Mouse (Mus musculus) brain, adult 2 months (tissue): ENCODE measurements around the gene Emc10.

Experiments
- DNase-seq: peaks from one replicate; pipeline ENCODE4 v3.0.0; 2011; ENCODE audit warnings: low read depth, low spot score

The Emc10 gene

DNA sequence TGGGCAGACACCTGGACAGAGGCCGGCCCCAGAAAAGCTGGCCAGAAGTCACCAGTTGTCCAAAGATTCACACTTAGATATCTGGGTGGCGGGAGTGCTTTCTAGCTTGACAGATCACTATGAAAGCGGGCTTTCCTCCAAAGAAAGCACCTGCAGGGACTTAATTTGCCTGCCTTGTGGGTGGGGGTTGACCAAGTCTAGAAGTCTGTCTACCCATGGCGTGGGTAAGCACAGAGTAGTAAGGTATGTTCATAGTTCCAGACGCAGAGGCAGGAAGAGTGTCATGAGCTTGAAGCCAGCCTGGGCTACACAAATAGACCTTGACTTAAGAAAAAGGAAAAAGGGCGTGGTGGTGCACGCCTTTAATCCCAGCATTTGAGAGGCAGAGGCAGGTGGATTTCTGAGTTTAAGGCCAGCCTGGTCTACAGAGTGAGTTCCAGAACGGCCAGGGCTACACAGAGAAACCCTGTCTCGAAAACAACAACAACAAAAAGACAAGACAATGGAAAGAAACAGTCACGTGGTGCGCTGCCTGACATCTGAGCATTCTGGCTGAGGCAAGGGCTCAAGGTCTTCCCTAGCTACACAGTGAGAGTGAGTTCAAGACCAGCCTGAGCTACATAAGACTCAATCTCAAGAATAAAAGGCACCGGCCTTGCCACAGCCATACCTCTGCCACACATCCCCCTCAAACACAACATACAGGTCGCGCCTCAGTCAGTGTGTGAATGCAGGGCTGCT is 30.3 kb upstream of the Emc10 start:
- DNase-seq: no peak

DNA sequence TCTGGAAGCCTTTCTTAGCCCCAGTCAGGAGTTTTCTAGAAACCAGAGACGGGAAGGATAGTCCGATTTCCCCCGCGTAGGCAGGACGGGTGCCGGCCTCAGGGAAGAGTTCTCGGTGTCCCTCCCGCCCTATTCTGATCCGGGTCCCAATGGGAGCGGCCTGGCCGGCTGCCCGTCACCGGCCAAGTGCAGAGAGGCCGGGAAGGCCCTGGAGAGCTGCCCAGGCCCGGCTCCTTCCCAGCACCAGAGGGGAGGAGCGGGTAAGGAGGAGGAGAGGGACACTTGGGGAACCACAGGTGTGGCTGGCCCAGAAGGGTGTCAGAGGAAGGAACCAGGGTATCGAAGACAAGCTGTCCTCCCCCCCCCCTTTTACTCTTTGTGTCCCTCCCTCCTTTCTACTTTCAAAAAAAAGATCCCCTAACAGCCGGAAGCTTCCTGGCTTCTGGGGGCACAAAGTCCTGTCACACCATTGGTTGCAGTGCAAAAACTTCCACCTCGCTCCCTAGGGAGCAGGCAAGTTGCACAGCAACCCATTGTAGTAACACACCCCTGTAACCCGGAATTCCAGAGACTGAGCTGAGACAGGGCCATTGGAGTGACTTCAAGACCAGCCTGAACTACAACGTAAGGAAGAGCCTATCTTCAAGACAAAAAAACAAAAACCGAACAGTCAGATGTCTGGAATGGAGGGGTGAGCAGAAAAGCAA is 28.9 kb upstream of the Emc10 start:
- DNase-seq: peak; percentile 45

DNA sequence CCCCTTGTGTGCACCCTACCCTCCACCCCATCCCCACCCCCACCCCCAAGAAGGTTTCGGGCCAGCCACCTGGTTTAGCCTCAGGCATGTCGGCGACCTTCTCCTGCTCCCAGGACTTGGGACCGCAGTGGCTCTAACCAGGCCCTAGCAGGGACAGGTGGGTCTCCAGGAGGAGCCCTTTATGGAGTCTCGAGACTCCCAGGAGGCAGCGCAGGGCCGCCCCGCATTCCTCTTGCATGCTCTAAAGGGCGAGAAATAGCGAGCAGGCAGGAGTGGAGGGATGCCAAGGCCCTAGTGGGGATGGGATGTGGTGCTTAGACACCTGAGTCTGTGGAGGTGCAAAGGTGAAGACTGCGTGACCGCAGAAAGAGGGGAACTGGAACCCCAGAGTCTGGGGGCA is 28.2 kb upstream of the Emc10 start, which contains the start of gene Mybpc2:
Gene Mybpc2 (minus strand): TSS at position 155 of the 400 bp plus-strand sequence.
- DNase-seq: no peak

DNA sequence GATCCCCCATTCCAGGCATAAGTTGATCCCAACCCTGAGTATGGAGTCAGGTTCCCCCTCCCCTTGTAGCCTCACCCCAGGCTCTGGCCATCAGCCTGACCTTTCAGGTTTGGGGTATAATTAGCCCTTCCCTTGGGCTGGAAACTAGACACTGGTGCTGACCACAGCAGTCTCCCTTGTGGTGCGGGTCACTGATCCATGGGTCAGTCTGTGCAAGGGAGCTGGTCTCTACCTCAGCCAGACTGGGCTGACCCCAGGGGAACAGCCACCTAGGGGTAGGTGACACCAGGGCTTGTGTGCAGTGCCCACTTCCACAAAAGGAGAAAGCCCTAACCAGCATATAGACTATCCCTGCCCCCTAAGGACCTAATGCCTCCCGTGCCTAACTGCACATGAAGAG is 26.7 kb upstream of the Emc10 start:
- DNase-seq: no peak

DNA sequence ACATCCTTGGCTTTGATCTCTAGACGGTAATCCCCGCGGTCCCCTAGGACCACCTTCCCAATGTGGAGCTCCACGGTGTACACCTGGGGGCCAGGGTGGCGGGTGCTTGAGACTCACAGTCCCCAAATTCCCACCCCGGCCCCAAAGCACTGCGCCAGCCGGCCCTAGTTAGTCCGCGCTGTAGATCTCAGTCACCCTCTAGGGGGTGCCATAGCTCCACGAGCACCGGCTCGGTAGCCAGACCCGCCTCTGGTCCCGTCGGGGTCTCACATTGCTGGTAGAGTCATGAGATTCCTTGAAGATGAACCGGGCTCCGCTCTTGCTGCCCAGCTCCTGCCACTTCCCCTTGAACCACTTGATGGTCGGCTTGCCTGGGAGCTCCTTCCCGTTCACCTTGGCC is 25.4 kb upstream of the Emc10 start:
- peak; percentile 46 for DNase-seq

DNA sequence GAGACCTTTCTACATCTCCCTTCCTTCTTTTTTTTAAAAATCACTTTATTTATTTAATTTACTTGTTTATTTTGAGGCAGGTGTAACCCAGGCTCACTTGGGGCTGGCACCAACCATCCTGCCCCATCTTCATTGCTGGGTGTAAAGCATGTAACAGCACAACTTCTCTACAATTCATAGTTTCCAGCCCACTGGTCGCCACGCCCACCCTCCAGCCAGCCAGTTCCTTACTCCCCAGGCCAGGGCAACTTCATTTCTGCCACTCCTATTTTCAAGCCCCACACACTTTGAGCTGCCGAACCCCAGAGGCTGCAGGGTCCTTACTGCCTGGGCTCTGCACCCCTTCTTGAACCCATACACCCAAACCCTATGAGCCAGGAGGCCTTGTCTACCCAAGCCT is 24.7 kb upstream of the Emc10 start:
- no peak for DNase-seq

DNA sequence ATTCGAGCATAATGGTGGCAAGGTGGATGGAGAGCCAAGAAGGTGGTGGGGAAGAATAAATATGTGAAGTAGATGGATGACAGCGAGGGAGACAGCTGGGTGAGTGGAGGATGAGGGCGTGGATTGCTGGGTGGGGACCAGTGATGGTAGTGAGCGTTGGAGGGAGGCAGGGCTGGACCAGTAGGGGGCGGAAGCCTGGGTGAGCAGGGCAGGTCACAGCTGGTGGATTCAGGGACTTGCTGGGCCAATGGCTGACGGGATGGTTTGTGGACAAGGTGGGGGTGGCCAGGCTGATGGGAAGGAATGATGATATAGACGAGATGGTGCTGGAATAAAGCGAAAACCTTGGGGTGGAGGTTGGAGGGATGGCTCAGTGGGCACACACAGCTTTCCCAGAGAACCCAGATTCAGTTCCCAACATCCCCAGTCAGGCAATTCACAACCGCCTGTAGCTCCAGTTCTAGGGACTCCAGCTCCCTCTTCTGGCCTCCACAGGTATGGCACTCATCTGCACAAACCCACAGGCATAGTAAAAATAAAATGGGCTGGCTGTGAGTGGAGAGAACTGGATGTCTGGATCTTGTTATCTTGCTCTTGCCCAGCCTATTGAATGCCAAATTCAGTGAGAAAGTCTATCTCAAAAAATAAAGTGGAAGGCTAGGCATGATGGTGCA is 23.0 kb upstream of the Emc10 start:
- no peak for DNase-seq

DNA sequence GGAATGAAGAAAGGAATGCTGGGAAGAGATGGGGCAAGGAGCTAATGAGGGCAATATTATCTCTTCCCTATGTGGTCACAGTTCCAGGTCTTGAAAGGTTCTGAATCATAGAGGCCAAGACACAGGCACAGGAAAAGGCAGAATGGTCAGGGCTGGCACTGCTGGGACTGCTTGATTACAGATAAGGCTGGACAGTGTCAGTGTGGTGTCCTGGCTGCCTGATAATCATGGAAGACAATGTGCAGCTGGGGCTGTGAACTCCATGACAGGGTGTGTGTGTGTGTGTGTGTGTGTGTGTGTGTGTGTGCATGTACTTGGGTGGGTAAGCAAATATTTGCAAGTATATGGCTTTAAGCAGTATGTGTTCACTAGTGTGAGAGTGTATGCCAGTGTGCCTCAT is 11.2 kb upstream of the Emc10 start:
- DNase-seq: no peak

DNA sequence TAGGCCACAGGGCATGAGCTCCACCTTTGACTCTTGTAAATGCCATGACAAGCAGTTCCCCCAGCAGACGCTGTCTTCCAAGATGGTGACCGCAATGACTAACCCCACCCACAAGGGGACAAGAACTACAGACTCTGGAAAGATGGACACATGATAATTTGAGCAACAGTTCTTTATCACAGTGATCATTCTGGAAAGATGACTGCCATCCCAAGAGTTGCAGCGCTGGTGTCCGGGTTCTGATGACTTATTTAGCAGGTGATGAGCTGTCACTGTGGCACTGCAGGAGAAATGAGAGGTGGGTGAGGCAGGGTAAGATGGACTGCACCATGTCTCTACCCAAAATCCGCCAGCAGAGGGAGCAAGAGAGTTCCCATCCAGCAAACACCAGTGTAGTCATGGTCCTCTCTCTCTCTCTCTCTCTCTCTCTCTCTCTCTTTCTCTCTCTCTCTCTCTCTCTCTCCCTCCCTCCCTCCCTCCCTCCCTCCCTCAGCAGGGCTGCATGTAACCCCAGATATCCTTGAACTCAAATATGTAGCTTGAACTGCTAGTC is 5.3 kb upstream of the Emc10 start:
- DNase-seq: peak; percentile 91

DNA sequence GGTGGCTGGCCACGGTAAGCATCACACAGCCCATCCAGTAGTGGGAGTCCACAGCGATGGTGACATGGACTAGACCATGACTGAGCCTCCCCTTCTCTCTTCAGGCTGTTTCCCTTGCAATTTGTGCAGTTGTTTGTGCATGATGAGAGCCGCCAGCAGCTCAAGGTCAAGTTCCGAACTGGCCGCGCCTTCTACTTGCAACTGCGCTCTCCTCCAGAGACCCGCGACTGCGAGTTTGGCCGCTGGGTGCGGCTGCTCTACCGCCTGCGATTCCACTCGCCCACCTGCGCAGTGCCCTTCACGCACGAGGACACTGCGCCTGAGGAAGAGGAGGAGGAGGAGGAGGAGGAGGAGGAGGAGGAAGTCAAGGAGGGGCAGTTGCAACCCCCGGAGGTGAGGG is 3.7 kb upstream of the Emc10 start:
- no peak for DNase-seq

DNA sequence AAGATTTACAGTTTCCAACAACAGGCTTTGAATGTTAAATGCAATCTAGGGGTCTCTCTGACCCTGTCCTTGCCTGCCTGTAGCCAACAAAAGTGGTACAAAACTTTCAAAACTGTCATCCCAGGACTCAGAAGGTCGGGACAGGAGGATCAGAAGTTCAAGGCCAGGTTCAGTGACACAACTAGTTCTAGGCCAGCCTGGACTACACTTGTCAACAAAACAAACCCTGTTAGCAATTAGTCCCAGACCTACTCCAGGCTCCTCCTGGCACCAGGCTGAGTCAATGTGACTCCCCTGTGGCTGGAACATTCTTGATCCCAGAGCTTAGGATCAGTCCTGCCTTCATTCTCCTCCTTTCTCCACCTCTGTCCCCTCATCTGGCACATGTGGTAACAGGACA is 2.6 kb upstream of the Emc10 start:
- DNase-seq: no peak

DNA sequence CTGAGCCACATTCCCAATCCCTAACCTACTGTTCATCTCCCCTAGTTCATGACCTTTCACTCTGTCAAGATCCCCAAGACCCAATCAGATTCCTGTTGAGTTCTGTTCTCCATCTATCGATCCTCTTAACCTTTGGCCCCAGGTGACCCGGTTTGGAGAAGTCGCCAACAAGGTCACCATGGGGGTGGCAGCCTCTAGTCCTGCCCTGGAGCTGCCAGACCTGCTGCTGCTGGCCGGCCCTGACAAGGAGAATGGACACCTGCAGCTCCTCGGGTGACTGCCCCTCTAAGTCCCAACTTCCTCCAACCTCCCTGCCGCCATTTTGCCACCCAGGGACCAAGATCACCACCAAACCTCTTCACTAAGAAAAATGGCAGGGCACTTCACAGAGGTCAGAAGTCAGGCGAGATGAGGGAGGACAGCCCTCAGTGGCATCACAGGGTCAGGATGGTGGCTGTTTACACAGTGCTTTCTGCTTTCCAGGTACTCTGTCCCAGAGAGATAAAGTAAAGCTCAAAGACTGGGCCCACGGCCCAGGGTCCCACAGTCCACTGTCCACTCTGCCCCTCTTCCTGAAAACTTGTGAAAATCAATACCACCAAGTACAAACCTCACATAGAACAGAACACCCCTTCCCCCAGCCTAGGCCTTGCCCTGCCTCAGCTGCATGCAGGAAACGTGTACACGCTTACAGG is 1.2 kb upstream of the Emc10 start:
- DNase-seq: no peak

DNA sequence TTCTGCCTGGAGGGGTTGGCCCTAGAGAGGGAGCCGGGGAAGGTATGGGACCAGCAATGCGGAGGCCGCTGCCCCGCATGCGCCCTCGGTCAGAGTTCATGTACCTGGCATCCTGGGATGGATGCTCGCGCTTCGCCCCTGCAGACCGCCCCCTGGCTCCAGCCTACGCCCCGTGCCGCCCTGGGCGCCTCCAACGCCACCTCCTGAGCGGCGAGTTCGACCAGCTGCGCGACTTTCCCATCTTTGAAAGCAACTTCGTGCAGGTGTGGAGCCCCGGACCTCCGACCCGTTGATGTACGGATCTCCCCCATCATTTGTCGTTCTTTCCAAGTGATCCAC is 411 bp upstream of the Emc10 start:
- no peak for DNase-seq

DNA sequence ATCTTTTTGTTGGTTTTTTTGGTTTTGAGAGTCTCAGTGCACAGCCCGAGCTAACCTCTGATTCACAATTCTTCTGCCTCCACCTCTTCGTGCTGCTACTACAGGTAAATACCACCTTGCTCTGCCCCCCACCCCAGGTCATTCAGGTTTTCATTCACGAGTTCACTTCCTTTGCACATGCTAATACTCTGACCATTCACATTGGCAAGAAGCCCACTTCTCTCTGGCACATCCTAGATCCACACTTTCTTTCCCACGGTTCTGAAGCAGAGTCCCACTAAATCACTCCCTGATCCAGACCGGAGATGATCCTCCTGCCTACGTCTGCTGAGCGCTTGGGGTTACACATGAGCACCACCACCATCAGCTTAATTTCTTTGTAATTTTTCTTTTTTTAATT is 1.2 kb downstream of the Emc10 start:
- no peak for DNase-seq

DNA sequence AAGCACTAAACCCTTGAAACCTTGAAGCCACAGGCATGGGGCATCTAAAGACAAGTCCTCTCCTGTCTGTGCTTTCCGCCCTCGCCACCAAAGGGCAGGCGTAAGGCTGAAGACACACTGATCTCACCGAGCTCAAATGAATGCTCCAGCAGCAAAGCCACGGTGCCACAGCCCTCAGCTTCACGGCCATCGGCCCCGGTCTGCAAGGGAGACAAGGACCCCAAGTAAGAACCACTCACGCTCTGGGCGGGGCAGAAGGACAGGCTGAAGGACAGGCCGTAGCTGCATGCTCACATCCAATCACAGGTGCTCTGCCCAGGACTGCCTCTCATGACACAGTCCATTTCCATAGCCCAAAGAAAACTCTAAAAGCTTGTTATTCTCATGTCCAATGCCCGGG is 1.6 kb downstream of the Emc10 start:
- DNase-seq: no peak

DNA sequence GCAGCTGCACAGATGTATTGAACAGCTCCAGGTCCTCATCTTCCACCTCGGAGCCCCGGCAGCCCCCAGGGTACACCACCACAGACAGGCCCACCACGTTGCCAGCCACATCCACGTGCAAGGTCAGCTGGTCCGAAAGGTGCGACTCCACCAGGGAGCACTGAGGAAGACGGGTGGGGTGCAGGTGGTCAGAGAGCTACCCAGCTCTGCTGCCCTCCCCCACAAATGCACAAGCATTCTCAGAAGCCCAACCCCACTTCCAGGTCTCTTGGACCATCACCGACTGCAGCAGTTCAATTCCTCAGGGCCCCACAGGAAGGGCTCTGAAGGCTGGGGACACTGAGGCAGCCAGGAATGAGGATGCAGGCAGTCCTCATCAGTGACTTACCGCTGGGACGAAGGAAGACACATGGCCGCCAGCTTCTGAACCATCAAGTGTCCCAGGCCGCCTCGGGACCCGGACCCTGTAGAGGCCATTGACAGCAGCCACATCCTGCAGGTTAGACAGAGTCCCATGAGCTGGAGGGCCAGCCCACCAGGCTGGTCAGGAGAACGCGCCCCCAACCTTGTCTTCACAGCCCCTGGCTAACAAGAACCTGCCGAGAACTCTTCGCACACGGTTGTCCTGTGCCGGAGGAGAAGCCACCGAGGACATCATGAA is 4.0 kb downstream of the Emc10 start:
- no peak for DNase-seq

DNA sequence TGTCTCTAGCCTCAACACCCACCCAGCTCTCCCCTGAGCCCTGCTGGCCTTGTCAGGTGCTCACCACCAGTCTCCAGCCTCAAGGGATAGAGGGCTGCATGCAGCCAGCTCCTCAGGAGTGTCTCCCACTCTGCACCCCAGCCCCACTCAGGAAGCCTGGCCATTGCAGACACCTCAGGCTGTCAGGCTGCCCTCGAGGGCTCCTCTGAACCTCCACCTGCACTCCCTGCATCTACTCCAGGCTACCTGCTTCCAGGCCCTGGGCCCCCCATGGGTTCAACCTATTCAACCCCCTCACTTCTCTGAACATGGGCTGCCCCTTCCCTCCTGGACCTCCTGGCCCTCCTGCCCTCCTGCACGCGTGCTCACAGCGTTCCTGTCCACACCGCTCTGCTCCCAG is 4.9 kb downstream of the Emc10 start:
- no peak for DNase-seq

DNA sequence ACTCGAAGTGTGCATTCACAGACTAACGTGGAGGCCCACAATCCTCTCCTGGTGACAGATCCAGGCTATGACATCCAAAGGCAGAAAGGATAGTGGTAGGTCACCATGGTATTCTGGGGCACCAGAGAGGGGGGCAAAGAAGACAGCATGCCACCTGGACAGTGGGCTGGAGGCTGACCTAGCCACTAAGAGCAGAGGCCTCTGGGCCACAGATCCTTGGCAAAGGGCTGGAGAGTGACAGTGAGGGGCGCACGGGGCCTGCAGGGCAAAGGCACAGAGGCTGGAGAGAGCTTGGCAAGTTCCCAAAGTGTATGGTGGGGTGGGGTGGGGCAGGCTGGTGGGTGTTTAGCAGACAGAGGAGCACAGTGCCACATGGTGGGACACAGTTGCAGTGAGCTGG is 6.0 kb downstream of the Emc10 start:
- no peak for DNase-seq

DNA sequence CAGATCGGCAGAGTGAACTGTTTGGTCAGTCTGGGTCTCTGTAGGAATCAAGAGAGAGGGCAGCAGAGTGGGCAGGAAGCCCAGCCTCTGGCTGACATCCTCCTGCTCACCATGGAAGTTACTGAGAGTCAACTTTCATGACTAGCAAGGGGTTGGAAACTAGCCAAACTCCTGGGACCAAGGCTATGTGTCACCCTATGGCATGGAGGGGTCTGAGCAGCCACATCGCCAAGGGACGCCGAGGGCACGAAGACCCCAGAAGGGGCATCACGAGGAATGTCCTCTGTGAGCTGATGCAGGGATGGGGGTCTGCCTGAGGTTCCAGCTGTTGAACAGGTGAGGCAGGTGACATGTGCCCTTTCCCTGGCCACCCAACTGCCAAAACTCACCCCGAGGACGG is 7.8 kb downstream of the Emc10 start:
- DNase-seq: no peak

DNA sequence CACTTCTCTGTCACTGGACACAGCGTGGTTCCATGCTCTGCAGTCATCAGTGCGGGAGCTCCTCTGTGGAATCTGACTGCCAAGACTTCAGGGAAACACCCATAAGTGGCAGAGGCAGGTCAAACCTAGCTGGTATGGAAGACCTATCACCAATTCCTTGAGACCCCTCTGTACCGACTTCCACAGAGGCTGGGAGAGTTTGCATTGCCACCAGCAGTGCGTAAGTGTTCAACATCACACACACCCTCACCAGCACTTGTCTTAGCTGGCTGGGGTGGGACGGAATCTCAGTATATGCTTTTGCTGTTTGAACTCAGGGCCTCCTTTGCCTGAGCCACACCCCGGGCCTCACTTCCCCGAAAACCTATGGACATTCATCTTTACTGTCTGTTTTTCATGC is 8.4 kb downstream of the Emc10 start:
- no peak for DNase-seq

DNA sequence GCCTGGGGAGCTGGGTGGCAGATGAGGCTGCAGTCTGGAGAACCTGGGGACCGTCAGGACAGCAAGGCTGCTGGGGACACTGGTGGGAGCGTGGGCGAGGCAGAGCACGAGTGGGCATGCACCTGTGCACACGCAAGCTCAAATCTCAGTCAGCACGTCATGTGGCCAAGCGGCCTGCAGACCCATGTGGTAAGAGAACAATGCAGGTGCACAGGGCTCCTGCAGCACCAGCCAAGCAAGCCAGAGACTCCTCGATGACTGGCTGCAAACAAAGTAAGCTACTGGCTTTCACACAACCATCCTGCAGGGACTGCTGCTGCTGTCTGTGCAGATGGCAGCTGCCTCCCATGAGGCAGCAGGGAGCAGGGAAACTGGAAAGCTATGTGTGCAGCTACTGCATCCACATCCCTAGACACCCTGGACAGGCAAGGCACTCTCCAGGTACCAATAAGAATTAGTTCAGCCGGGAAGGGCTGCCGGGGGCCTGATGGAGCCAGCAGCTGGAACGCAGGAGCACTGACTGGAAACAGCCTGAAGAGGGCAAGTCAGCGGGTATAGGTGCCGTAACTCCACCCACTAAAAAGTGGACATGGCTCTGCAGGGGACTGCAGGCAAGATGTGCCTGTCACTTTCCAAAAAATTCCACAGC is 9.3 kb downstream of the Emc10 start:
- peak; percentile 68 for DNase-seq
